Mouse (Mus musculus) left cerebral cortex, postnatal 36 days (tissue): ENCODE data around the gene Myo18a. TPM values are rescaled to one million over a fixed set of nuclear protein-coding genes. Genes with fewer than 3 reads are reported as not detected.

Experiments
- DNase-seq, 2 experiments: peaks; one replicate each; pipeline ENCODE4 v3.0.0; 2021 to 2022; ENCODE audit warnings: low spot score in 2 of 2, mixed read lengths in 1 of 2
- intact Hi-C: fragments of 180-260 bp; cut with DNase I; formaldehyde crosslinking; loops from one replicate; pipeline ENCODE4 v1.15.1; 2025
- total RNA-seq, 2 experiments: library from RNA; stranded (reverse); gene quantifications; 2 replicates each; pipeline ENCODE4 v1.2.3; 2021

The Myo18a gene
- total RNA-seq, 2 experiments from 2014 or later = 141 to 180 TPM

GRCm38 (mm10) chr11:77791241-77791727, 28.2 kb downstream of the Myo18a start:
- no peak for DNase-seq
- intact Hi-C loops = no loop called here

- peak in 1 of 2 experiments; percentile 25 for DNase-seq
- intact Hi-C loops = loop anchor here (2.0 kb wide), 1 partner anchor 55 kb away; no protein-coding TSS in a partner anchor
These were observed 28.9 kb downstream of the Myo18a start for GRCm38 (mm10) chr11:77791752-77792565.

GRCm38 (mm10) chr11:77792566-77792909, 29.5 kb downstream of the Myo18a start:
- intact Hi-C loops = loop anchor here (2.0 kb wide), 1 partner anchor 56 kb away; no protein-coding TSS in a partner anchor
- no peak for DNase-seq

GRCm38 (mm10) chr11:77793238-77793930, 30.3 kb downstream of the Myo18a start:
- intact Hi-C loops = loop anchor here (1.0 to 2.0 kb wide), 2 partner anchors 30 to 57 kb away; partner anchors contain the start of gene Myo18a

GRCm38 (mm10) chr11:77795216-77795615, 32.2 kb downstream of the Myo18a start:
- intact Hi-C loops = no loop called here

More at GRCm38 (mm10) chr11:77793238-77793930, 30.3 kb downstream of the Myo18a start:
- peak; percentile 94 to 96 for DNase-seq

GRCm38 (mm10) chr11:77800491-77800868, 37.4 kb downstream of the Myo18a start:
- intact Hi-C loops = loop anchor here (10.0 kb wide), 1 partner anchor 296 kb away; no protein-coding TSS in a partner anchor
- no peak for DNase-seq

More at GRCm38 (mm10) chr11:77795216-77795615, 32.2 kb downstream of the Myo18a start:
- DNase-seq = no peak

- peak; percentile 53 to 62 for DNase-seq
- intact Hi-C loops = loop anchor here (10.0 kb wide), 1 partner anchor 296 kb away; no protein-coding TSS in a partner anchor
These were observed 38.0 kb downstream of the Myo18a start for GRCm38 (mm10) chr11:77800869-77801701.

- intact Hi-C loops = loop anchor here (10.0 kb wide), 1 partner anchor 298 kb away; no protein-coding TSS in a partner anchor
- DNase-seq = peak in 1 of 2 experiments; percentile 21
These were observed 39.4 kb downstream of the Myo18a start for GRCm38 (mm10) chr11:77802341-77802865.

GRCm38 (mm10) chr11:77806218-77806617, 43.2 kb downstream of the Myo18a start:
- DNase-seq = peak in 1 of 2 experiments; percentile 24
- intact Hi-C loops = loop anchor here (10.0 kb wide), 1 partner anchor 301 kb away; no protein-coding TSS in a partner anchor

- no peak for DNase-seq
- intact Hi-C loops = loop anchor here (10.0 kb wide), 1 partner anchor 302 kb away; no protein-coding TSS in a partner anchor
These were observed 43.8 kb downstream of the Myo18a start for GRCm38 (mm10) chr11:77806855-77807254.

- no peak for DNase-seq
- intact Hi-C loops = loop anchor here (10.0 kb wide), 1 partner anchor 303 kb away; no protein-coding TSS in a partner anchor
These were observed 45.0 kb downstream of the Myo18a start for GRCm38 (mm10) chr11:77808051-77808465.

GRCm38 (mm10) chr11:77809215-77809614, 46.2 kb downstream of the Myo18a start:
- no peak for DNase-seq
- intact Hi-C loops = loop anchor here (10.0 kb wide), 1 partner anchor 304 kb away; no protein-coding TSS in a partner anchor

GRCm38 (mm10) chr11:77810018-77810417, 47.0 kb downstream of the Myo18a start:
- DNase-seq = no peak

GRCm38 (mm10) chr11:77813969-77814368, 50.9 kb downstream of the Myo18a start:
- intact Hi-C loops = no loop called here
- no peak for DNase-seq

More at GRCm38 (mm10) chr11:77810018-77810417, 47.0 kb downstream of the Myo18a start:
- intact Hi-C loops = no loop called here

GRCm38 (mm10) chr11:77816003-77816402, 53.0 kb downstream of the Myo18a start:
- intact Hi-C loops = no loop called here
- peak in 1 of 2 experiments; percentile 39 for DNase-seq

GRCm38 (mm10) chr11:77821648-77822047, 58.6 kb downstream of the Myo18a start:
- no peak for DNase-seq
- intact Hi-C loops = loop anchor here (10.0 kb wide), 1 partner anchor 363 kb away; the partner anchor contains the start of genes Rab34 and Rpl23a

GRCm38 (mm10) chr11:77822781-77823180, 59.7 kb downstream of the Myo18a start:
- intact Hi-C loops = loop anchor here (10.0 kb wide), 1 partner anchor 362 kb away; the partner anchor contains the start of genes Rab34 and Rpl23a

GRCm38 (mm10) chr11:77825853-77826252, 62.8 kb downstream of the Myo18a start:
- intact Hi-C loops = loop anchor here (10.0 kb wide), 1 partner anchor 359 kb away; the partner anchor contains the start of genes Rab34 and Rpl23a
- DNase-seq = peak; percentile 59 to 73

More at GRCm38 (mm10) chr11:77822781-77823180, 59.7 kb downstream of the Myo18a start:
- peak in 1 of 2 experiments; percentile 66 for DNase-seq
